Mouse (Mus musculus): ENCODE results near the gene Gm45140. TPM values are rescaled to one million over a fixed set of nuclear protein-coding genes. Genes with fewer than 3 reads are reported as not detected.
A peak's percentile ranks its signal among the peaks of the same experiment; 100 is the strongest.

The Gm45140 gene
- polyA plus RNA-seq, 1 experiment from 2014 or later = 2.8 TPM

- Histone ChIP-seq H3K27me3 (ENCODE audit: control insufficient read depth, insufficient read depth, low read length) (no peaks in the 10 kb centered on the region), H3K4me2 (replicated peaks; ENCODE audit: low read depth, low read length) (no peak overlapping the region), H3K9me3 (ENCODE audit: control insufficient read depth, low read depth, low read length) (no peaks in the 10 kb centered on the region), H3K4me1 (ENCODE audit: control insufficient read depth, insufficient read depth, low read length) (peaks cover 4% of the 10 kb centered on the region; the same call in 1 of the 2 replicates), H3K9ac (replicated peaks; ENCODE audit: low read depth, low read length) (no peak overlapping the region), H3K36me3 (ENCODE audit: control insufficient read depth, insufficient read depth, low read length) (no peaks in the 10 kb centered on the region), H3K4me3 (ENCODE audit: low read depth, low read length) (no peak overlapping the region), H3K27ac (ENCODE audit: low read length) (no peak overlapping the region)
- 87% methylated on average over 8 of the region's 8 CpGs for WGBS
- no peak for ATAC-seq (ENCODE audit: insufficient number of reproducible peaks, insufficient read depth, low FRiP score, low read depth)
Observed at GRCm38 (mm10) chr6:87750184-87750910, 85.2 kb downstream of the Gm45140 start.

- Histone ChIP-seq H3K36me3 (ENCODE audit: control insufficient read depth, insufficient read depth, low read length) (no peaks in the 10 kb centered on the region), H3K9me3 (ENCODE audit: control insufficient read depth, low read depth, low read length) (no peaks in the 10 kb centered on the region), H3K4me1 (ENCODE audit: control insufficient read depth, insufficient read depth, low read length) (peaks cover 4% of the 10 kb centered on the region; the same call in 1 of the 2 replicates), H3K27me3 (ENCODE audit: control insufficient read depth, insufficient read depth, low read length) (no peaks in the 10 kb centered on the region), H3K9ac (replicated peaks; ENCODE audit: low read depth, low read length) (no peak overlapping the region), H3K27ac (ENCODE audit: low read length) (no peak overlapping the region), H3K4me3 (ENCODE audit: low read depth, low read length) (no peak overlapping the region), H3K4me2 (replicated peaks; ENCODE audit: low read depth, low read length) (no peak overlapping the region)
- 80% methylated on average over 6 of the region's 6 CpGs for WGBS
- ATAC-seq (ENCODE audit: insufficient number of reproducible peaks, insufficient read depth, low FRiP score, low read depth) = no peak
Observed at GRCm38 (mm10) chr6:87748531-87748930, 87.1 kb downstream of the Gm45140 start.

- H3K36me3 ChIP-seq (ENCODE audit: control insufficient read depth, insufficient read depth, low read length) = no peaks in the 10 kb centered on the region
- no peak overlapping the region for H3K4me2 ChIP-seq (replicated peaks; ENCODE audit: low read depth, low read length)
- 79% methylated on average over 2 of the region's 2 CpGs for WGBS
- no peak for ATAC-seq (ENCODE audit: insufficient number of reproducible peaks, insufficient read depth, low FRiP score, low read depth)
- H3K9ac ChIP-seq (replicated peaks; ENCODE audit: low read depth, low read length) = no peak overlapping the region
- no peaks in the 10 kb centered on the region for H3K9me3 ChIP-seq (ENCODE audit: control insufficient read depth, low read depth, low read length)
- no peaks in the 10 kb centered on the region for H3K27me3 ChIP-seq (ENCODE audit: control insufficient read depth, insufficient read depth, low read length)
- no peak overlapping the region for H3K4me3 ChIP-seq (ENCODE audit: low read depth, low read length)
- no peak overlapping the region for H3K27ac ChIP-seq (ENCODE audit: low read length)
- peaks cover 4% of the 10 kb centered on the region; the same call in 1 of the 2 replicates for H3K4me1 ChIP-seq (ENCODE audit: control insufficient read depth, insufficient read depth, low read length)
Observed at GRCm38 (mm10) chr6:87748078-87748477, 87.5 kb downstream of the Gm45140 start.

- H3K4me1 ChIP-seq (ENCODE audit: control insufficient read depth, insufficient read depth, low read length) = peaks cover 4% of the 10 kb centered on the region; the same call in 1 of the 2 replicates
- no peaks in the 10 kb centered on the region for H3K36me3 ChIP-seq (ENCODE audit: control insufficient read depth, insufficient read depth, low read length)
- no peak overlapping the region for H3K4me3 ChIP-seq (ENCODE audit: low read depth, low read length)
- H3K9me3 ChIP-seq (ENCODE audit: control insufficient read depth, low read depth, low read length) = no peaks in the 10 kb centered on the region
- no peak overlapping the region for H3K4me2 ChIP-seq (replicated peaks; ENCODE audit: low read depth, low read length)
- no peak overlapping the region for H3K27ac ChIP-seq (ENCODE audit: low read length)
- WGBS = 56% methylated on average over 2 of the region's 2 CpGs
- no peak overlapping the region for H3K9ac ChIP-seq (replicated peaks; ENCODE audit: low read depth, low read length)
- no peaks in the 10 kb centered on the region for H3K27me3 ChIP-seq (ENCODE audit: control insufficient read depth, insufficient read depth, low read length)
- peak; percentile 62; the same call in 1 of the 2 replicates for ATAC-seq (ENCODE audit: insufficient number of reproducible peaks, insufficient read depth, low FRiP score, low read depth)
Observed at GRCm38 (mm10) chr6:87746849-87747248, 88.7 kb downstream of the Gm45140 start.

GRCm38 (mm10) chr6:87746059-87746458, 89.5 kb downstream of the Gm45140 start:
- H3K27ac ChIP-seq (ENCODE audit: low read length) = no peak overlapping the region
- H3K4me2 ChIP-seq (replicated peaks; ENCODE audit: low read depth, low read length) = no peak overlapping the region
- H3K9me3 ChIP-seq (ENCODE audit: control insufficient read depth, low read depth, low read length) = no peaks in the 10 kb centered on the region
- H3K4me1 ChIP-seq (ENCODE audit: control insufficient read depth, insufficient read depth, low read length) = peaks cover 4% of the 10 kb centered on the region; the same call in 1 of the 2 replicates
- H3K27me3 ChIP-seq (ENCODE audit: control insufficient read depth, insufficient read depth, low read length) = no peaks in the 10 kb centered on the region
- no peak overlapping the region for H3K9ac ChIP-seq (replicated peaks; ENCODE audit: low read depth, low read length)
- 50% methylated on average over 3 of the region's 3 CpGs for WGBS
- H3K4me3 ChIP-seq (ENCODE audit: low read depth, low read length) = no peak overlapping the region
- no peak for ATAC-seq (ENCODE audit: insufficient number of reproducible peaks, insufficient read depth, low FRiP score, low read depth)
- H3K36me3 ChIP-seq (ENCODE audit: control insufficient read depth, insufficient read depth, low read length) = no peaks in the 10 kb centered on the region

- no peaks in the 10 kb centered on the region for H3K9me3 ChIP-seq (ENCODE audit: control insufficient read depth, low read depth, low read length)
- 20% methylated on average over 1 of the region's 1 CpGs for WGBS
- H3K9ac ChIP-seq (replicated peaks; ENCODE audit: low read depth, low read length) = no peak overlapping the region
- peaks cover 4% of the 10 kb centered on the region; the same call in 1 of the 2 replicates for H3K4me1 ChIP-seq (ENCODE audit: control insufficient read depth, insufficient read depth, low read length)
- H3K27me3 ChIP-seq (ENCODE audit: control insufficient read depth, insufficient read depth, low read length) = no peaks in the 10 kb centered on the region
- H3K4me2 ChIP-seq (replicated peaks; ENCODE audit: low read depth, low read length) = no peak overlapping the region
- ATAC-seq (ENCODE audit: insufficient number of reproducible peaks, insufficient read depth, low FRiP score, low read depth) = no peak
- H3K36me3 ChIP-seq (ENCODE audit: control insufficient read depth, insufficient read depth, low read length) = no peaks in the 10 kb centered on the region
- no peak overlapping the region for H3K27ac ChIP-seq (ENCODE audit: low read length)
- no peak overlapping the region for H3K4me3 ChIP-seq (ENCODE audit: low read depth, low read length)
Observed at GRCm38 (mm10) chr6:87745301-87745700, 90.3 kb downstream of the Gm45140 start.

GRCm38 (mm10) chr6:87744632-87745031, 91.0 kb downstream of the Gm45140 start:
- Histone ChIP-seq H3K4me3 (ENCODE audit: low read depth, low read length) (no peak overlapping the region), H3K27me3 (ENCODE audit: control insufficient read depth, insufficient read depth, low read length) (no peaks in the 10 kb centered on the region), H3K9me3 (ENCODE audit: control insufficient read depth, low read depth, low read length) (no peaks in the 10 kb centered on the region), H3K4me1 (ENCODE audit: control insufficient read depth, insufficient read depth, low read length) (peaks cover 4% of the 10 kb centered on the region; the same call in 1 of the 2 replicates), H3K9ac (replicated peaks; ENCODE audit: low read depth, low read length) (no peak overlapping the region), H3K27ac (ENCODE audit: low read length) (no peak overlapping the region), H3K36me3 (ENCODE audit: control insufficient read depth, insufficient read depth, low read length) (no peaks in the 10 kb centered on the region), H3K4me2 (replicated peaks; ENCODE audit: low read depth, low read length) (no peak overlapping the region)
- 88% methylated on average over 3 of the region's 3 CpGs for WGBS
- ATAC-seq (ENCODE audit: insufficient number of reproducible peaks, insufficient read depth, low FRiP score, low read depth) = no peak

GRCm38 (mm10) chr6:87743281-87743680, 92.3 kb downstream of the Gm45140 start:
- Histone ChIP-seq H3K27me3 (ENCODE audit: control insufficient read depth, insufficient read depth, low read length) (no peaks in the 10 kb centered on the region), H3K4me1 (ENCODE audit: control insufficient read depth, insufficient read depth, low read length) (peaks cover 4% of the 10 kb centered on the region; the same call in 1 of the 2 replicates), H3K36me3 (ENCODE audit: control insufficient read depth, insufficient read depth, low read length) (no peaks in the 10 kb centered on the region), H3K9me3 (ENCODE audit: control insufficient read depth, low read depth, low read length) (no peaks in the 10 kb centered on the region), H3K9ac (replicated peaks; ENCODE audit: low read depth, low read length) (no peak overlapping the region), H3K4me2 (replicated peaks; ENCODE audit: low read depth, low read length) (no peak overlapping the region), H3K4me3 (ENCODE audit: low read depth, low read length) (no peak overlapping the region), H3K27ac (ENCODE audit: low read length) (no peak overlapping the region)
- ATAC-seq (ENCODE audit: insufficient number of reproducible peaks, insufficient read depth, low FRiP score, low read depth) = no peak
- 80% methylated on average over 5 of the region's 5 CpGs for WGBS

Measured in stomach, embryonic 14.5 days (tissue).